Mouse (Mus musculus) embryonic facial prominence, embryonic 10.5 days (tissue): ENCODE measurements around the gene Sparc. TPM values are rescaled to one million over a fixed set of nuclear protein-coding genes. Genes with fewer than 3 reads are reported as not detected.

Source experiments
- DNase-seq: peaks from one replicate; pipeline ENCODE4 v3.0.0-alpha.2; 2017; ENCODE audit warnings: low spot score
- H3K27ac ChIP-seq: fragments of 300-500 bp; sonication (generic); replicated peaks from 2 replicates; pipeline ENCODE4 v1.5.1; 2016; ENCODE audit warnings: mild to moderate bottlenecking
- H3K27me3 ChIP-seq: fragments of 300-500 bp; sonication (generic); replicated peaks from 2 replicates; pipeline ENCODE4 v1.6.1; 2016; ENCODE audit warnings: low read depth, mild to moderate bottlenecking; ENCODE audit not compliant: poor library complexity, severe bottlenecking
- H3K36me3 ChIP-seq: fragments of 300-500 bp; sonication (generic); replicated peaks from 2 replicates; pipeline ENCODE4 v1.6.1; 2016; ENCODE audit warnings: mild to moderate bottlenecking, moderate library complexity
- H3K4me1 ChIP-seq: fragments of 300-500 bp; sonication (generic); 2 replicates; pipeline ENCODE4 v1.6.1; 2016
- H3K4me3 ChIP-seq: fragments of 300-500 bp; sonication (generic); 2 replicates; pipeline ENCODE4 v1.5.1; 2016; ENCODE audit warnings: mild to moderate bottlenecking, moderate library complexity
- H3K9me3 ChIP-seq: fragments of 300-500 bp; sonication (generic); 2 replicates; pipeline ENCODE4 v1.6.1; 2016; ENCODE audit warnings: mild to moderate bottlenecking
- WGBS: fragments of 180-500 bp; shearing (Covaris S2); methylation state at CpG from one replicate; pipeline ENCODE4 v1.1.7; 2016; 5-methylcytosine and 5-hydroxymethylcytosine counted together
- polyA plus RNA-seq: library from polyadenylated mRNA; unstranded; fragments of >200 nt; fragmentation: Nextera tagmentation; extraction: Ambion mirVana; gene quantifications from 2 replicates; pipeline ENCODE4 v1.2.1, GENCODE M21; 2016

Sparc gene
- polyA plus RNA-seq, 1 experiment from 2014 or later: 310 TPM

DNA sequence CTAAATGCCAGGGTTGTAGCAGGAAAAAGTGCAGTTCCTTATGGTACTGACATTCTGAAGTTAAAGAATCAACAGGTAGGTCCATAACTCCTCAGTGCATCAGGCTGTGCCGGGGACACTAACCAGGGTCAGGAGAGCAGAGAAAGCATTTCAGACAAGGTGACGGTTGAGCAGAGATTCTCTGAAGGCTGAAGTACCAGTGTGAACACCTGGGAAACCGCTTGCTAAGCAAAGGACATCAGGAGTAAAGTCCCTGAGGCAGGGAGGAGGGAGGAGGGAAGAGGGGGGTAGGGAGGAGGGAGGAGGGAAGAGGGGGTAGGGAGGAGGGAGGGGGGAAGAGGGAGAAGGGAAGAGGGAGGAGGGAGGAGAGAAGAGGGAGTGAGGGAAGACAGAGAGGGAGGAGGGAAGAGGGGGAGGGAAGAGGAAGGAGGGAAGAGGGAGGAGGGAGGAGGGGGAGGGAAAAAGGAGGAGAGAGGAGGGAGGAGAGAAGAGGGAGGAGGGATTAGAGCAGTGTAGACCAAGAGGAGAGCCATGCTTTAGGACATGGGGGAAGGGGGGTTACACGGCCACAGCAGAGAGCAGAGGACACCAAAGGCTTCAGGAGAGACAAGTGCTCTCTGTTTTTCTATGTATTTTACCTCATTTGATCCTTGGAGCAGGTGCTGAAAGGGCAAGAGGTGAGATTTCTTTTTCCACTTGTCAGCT is 54.4 kb downstream of the Sparc start:
- H3K4me1 ChIP-seq: peaks cover 36% of the 10 kb centered on the region
- no peak for DNase-seq
- WGBS: 64% methylated on average over 4 of the region's 4 CpGs
- H3K9me3 ChIP-seq: no peaks in the 10 kb centered on the region
- H3K27me3 ChIP-seq: 0 out of 2 replicates have a peak, but pooled peaks cover 7% of the 10 kb centered on the region
- no peak overlapping the region for H3K27ac ChIP-seq
- H3K36me3 ChIP-seq: no peaks in the 10 kb centered on the region
- H3K4me3 ChIP-seq: no peak overlapping the region

DNA sequence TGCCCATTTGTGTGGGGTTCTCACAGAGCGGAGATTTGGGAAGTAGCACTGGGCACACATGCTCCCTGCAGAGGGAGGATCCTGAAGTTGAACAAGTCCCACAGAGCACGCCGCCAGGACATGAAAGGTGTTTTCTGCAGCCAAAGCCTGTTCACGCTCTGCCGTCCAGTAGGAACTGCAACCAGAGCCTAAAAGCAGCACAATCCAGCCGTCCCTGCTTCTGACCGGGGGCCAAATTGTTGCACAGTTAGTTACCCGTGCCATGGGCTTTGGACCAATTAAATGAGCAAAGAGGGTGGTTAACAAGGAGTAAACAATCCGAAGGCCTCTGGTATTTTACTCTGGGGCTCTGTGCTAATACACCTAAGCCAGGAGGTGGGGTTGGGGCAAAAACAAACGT is 55.2 kb downstream of the Sparc start:
- Histone ChIP-seq H3K36me3 (no peaks in the 10 kb centered on the region), H3K27me3 (0 out of 2 replicates have a peak, but pooled peaks cover 7% of the 10 kb centered on the region), H3K27ac (no peak overlapping the region), H3K9me3 (no peaks in the 10 kb centered on the region), H3K4me1 (peaks cover 36% of the 10 kb centered on the region), H3K4me3 (no peak overlapping the region)
- WGBS: 68% methylated on average over 10 of the region's 10 CpGs
- no peak for DNase-seq

DNA sequence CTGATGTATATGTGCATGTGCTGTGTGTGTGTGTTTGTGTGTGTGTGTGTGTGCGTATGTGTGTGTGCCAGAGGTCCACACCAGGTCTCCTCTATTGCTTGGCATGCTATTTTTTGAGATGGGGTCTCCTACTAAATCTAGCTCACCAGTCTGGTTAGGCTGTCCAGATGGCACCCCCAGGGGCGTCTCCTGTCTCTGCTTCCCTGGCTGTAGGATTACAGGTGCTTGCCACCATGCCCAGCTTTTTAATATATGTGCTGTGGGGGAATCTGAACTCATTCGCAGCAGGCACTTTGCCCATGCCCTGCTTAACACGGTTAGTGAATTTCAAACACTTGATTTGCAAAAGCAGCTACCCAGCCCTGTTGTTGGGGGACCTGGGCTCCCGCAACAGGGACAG is 57.1 kb downstream of the Sparc start:
- no peaks in the 10 kb centered on the region for H3K36me3 ChIP-seq
- no peaks in the 10 kb centered on the region for H3K9me3 ChIP-seq
- H3K4me1 ChIP-seq: peaks cover 28% of the 10 kb centered on the region
- H3K27me3 ChIP-seq: no peaks in the 10 kb centered on the region
- H3K4me3 ChIP-seq: no peak overlapping the region
- H3K27ac ChIP-seq: no peak overlapping the region
- DNase-seq: no peak
- WGBS: 78% methylated on average over 5 of the region's 5 CpGs

DNA sequence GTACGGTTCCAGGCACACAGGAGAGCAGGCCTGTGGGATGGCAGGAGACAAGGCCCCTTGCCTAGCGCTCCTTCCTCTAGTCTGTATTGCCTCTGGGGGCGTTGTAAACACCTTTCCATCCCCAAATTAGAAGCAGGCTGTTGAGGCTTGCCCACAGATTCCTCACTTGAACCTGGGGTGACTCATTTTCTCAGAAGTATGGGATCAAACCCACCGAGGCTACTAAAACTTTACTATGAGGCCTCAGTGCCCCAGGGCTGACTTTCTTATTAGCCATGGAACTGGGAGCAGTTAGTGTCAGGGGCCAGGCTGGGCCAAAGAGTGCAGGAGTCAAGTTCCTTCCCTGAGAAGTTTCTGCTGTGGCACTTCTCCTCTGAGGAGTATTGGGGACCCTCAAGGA is 57.7 kb downstream of the Sparc start:
- no peaks in the 10 kb centered on the region for H3K36me3 ChIP-seq
- no peak overlapping the region for H3K27ac ChIP-seq
- no peaks in the 10 kb centered on the region for H3K9me3 ChIP-seq
- no peak overlapping the region for H3K4me3 ChIP-seq
- WGBS: 44% methylated on average over 4 of the region's 4 CpGs
- no peaks in the 10 kb centered on the region for H3K27me3 ChIP-seq
- peaks cover 28% of the 10 kb centered on the region for H3K4me1 ChIP-seq
- DNase-seq: no peak

DNA sequence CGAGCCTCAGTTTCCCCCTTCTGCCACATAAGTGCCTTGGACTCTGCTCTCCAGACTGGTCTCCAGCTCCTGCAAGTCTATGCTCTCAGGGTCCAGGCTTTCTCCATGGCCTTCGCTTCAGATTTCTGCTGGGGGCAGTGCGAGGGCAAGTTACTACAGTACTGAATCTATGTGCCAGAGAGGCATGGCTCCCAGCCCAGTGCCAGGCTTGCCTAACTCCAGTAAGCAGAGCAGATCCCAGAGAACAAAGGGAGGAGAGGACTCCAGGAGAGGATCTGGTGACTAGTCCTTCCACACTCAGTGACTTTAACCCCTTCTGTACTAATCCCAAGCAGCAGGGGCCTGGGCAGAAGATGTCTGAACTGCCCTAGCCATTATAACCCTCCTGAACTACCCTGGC is 58.3 kb downstream of the Sparc start:
- Histone ChIP-seq H3K27ac (peak overlapping the region; percentile 44; the same call in 1 of the 2 replicates), H3K4me3 (no peak overlapping the region), H3K9me3 (no peaks in the 10 kb centered on the region), H3K27me3 (no peaks in the 10 kb centered on the region), H3K4me1 (peaks cover 28% of the 10 kb centered on the region), H3K36me3 (no peaks in the 10 kb centered on the region)
- DNase-seq: no peak
- 82% methylated on average over 3 of the region's 3 CpGs for WGBS

DNA sequence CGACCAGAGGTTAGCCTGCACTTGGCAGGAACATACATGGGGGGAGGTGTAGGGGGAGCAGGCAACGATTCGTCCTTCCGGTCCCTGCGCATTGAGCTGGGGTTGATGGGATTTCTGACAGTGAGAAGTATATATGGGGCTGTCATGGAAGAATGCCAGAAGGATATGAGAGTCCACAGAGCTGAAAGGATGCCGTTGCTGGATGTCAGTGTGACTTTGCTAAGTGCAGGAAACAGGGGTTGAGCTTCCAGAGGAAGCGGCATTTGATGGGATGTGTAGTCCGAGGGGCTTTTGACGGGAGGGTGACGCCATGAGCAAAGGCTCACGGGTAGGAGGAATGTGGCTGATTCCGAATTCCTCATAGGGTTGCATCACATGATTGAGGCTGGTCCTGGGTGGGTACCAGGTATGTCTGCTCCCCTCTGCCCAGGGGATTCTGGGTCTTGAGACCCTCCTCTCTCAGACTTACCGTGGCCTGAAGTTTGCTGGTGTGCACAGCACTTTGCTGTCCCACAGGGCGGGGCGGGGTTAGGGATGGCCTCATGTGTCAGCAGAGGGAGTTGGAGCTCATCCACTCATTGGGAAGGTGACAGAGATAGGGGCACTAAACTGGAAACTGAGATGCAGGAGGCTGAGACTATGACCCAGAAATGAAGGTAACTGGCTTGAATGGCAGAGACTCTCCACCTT is 64.7 kb downstream of the Sparc start:
- peaks cover 3% of the 10 kb centered on the region; the same call in 1 of the 2 replicates for H3K4me1 ChIP-seq
- no peaks in the 10 kb centered on the region for H3K27me3 ChIP-seq
- H3K36me3 ChIP-seq: no peaks in the 10 kb centered on the region
- H3K4me3 ChIP-seq: no peak overlapping the region
- WGBS: 84% methylated on average over 15 of the region's 15 CpGs
- H3K9me3 ChIP-seq: no peaks in the 10 kb centered on the region
- H3K27ac ChIP-seq: no peak overlapping the region
- no peak for DNase-seq

DNA sequence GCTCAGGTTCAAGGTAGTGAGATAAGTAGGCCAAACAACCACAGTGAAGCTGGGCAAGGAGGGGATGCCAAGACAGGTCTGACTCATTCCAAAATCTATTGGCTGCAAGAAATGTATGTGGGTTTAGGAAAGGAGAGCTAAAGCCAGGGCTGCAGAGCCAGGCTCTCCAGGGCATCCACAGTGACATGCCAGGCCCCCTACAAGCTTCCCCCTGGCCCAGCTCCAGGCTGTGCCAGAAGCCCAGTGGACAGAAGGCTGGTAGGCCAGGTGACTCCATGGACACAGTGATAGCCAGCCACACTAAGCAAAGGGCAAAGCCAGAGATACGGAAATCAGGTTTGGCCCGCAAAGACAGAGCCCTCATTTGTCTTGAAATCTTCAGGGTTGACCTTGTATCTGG is 66.1 kb downstream of the Sparc start:
- Histone ChIP-seq H3K9me3 (no peaks in the 10 kb centered on the region), H3K4me3 (no peak overlapping the region), H3K27ac (no peak overlapping the region), H3K4me1 (peaks cover 3% of the 10 kb centered on the region; the same call in 1 of the 2 replicates), H3K36me3 (no peaks in the 10 kb centered on the region), H3K27me3 (no peaks in the 10 kb centered on the region)
- no peak for DNase-seq
- 94% methylated on average over 2 of the region's 2 CpGs for WGBS

Other genes starting within 250 kb of the Sparc start
- 0.50 and 0.96 TPM in 2 replicates for gene Slc36a2, start 238.1 kb downstream of the Sparc start, polyA plus RNA-seq
- gene Slc36a1, start 218.8 kb downstream of the Sparc start, polyA plus RNA-seq: 1.3 and 1.6 TPM in 2 replicates
- 0.12 and 0.13 TPM in 2 replicates for gene Fat2, start 86.6 kb downstream of the Sparc start, polyA plus RNA-seq
- 266 and 285 TPM in 2 replicates for gene Atox1, start 38.1 kb upstream of the Sparc start, polyA plus RNA-seq
- 282 and 290 TPM in 2 replicates for gene G3bp1, start 46.5 kb upstream of the Sparc start, polyA plus RNA-seq
- gene Glra1, start 185.0 kb upstream of the Sparc start, polyA plus RNA-seq: 0.39 and 1.3 TPM in 2 replicates